Mouse (Mus musculus): ENCODE results near the gene Svbp. TPM values are rescaled to one million over a fixed set of nuclear protein-coding genes. Genes with fewer than 3 reads are reported as not detected.

Svbp gene
- polyA plus RNA-seq, 1 experiment from 2014 or later = 179 TPM

- Histone ChIP-seq H3K4me1 (ENCODE audit: control insufficient read depth, insufficient read depth, low read length) (peaks cover 15% of the 10 kb centered on the region), H3K27me3 (ENCODE audit: control insufficient read depth, insufficient read depth, low read length) (no peaks in the 10 kb centered on the region), H3K4me2 (peak overlapping the region; percentile 92), H3K9me3 (ENCODE audit: control insufficient read depth, low read length) (no peaks in the 10 kb centered on the region), H3K4me3 (ENCODE audit: low read depth, low read length) (peak overlapping the region; percentile 85), H3K9ac (ENCODE audit: low read length) (peak overlapping the region; percentile 71), H3K27ac (ENCODE audit: low read depth, low read length) (no peak overlapping the region; the same call in 1 of the 2 replicates), H3K36me3 (ENCODE audit: control insufficient read depth, insufficient read depth, low read length) (no peaks in the 10 kb centered on the region)
- ATAC-seq (ENCODE audit: low FRiP score) (peak; percentile 22), DNase-seq (ENCODE audit: low spot score, missing footprints) (peak; percentile 96)
- WGBS = under 1% methylated on average over 34 of the region's 36 CpGs
Measured at GRCm38 (mm10) chr4:119233256-119233901, 38.3 kb downstream of the Svbp start.

- Histone ChIP-seq H3K36me3 (ENCODE audit: control insufficient read depth, insufficient read depth, low read length) (no peaks in the 10 kb centered on the region), H3K9me3 (ENCODE audit: control insufficient read depth, low read length) (no peaks in the 10 kb centered on the region), H3K4me2 (peak overlapping the region; percentile 92), H3K9ac (ENCODE audit: low read length) (no peak overlapping the region), H3K27me3 (ENCODE audit: control insufficient read depth, insufficient read depth, low read length) (no peaks in the 10 kb centered on the region), H3K27ac (ENCODE audit: low read depth, low read length) (no peak overlapping the region), H3K4me1 (ENCODE audit: control insufficient read depth, insufficient read depth, low read length) (peaks cover 15% of the 10 kb centered on the region), H3K4me3 (ENCODE audit: low read depth, low read length) (peak overlapping the region; percentile 7; the same call in 1 of the 2 replicates)
- ATAC-seq (ENCODE audit: low FRiP score) (no peak), DNase-seq (ENCODE audit: low spot score, missing footprints) (no peak)
- 82% methylated on average over 3 of the region's 3 CpGs for WGBS
Measured at GRCm38 (mm10) chr4:119234348-119234747, 39.2 kb downstream of the Svbp start.

- no peak for ATAC-seq (ENCODE audit: low FRiP score)
- H3K27ac ChIP-seq (ENCODE audit: low read depth, low read length) = no peak overlapping the region
- H3K4me2 ChIP-seq = no peak overlapping the region
- no peak overlapping the region for H3K4me3 ChIP-seq (ENCODE audit: low read depth, low read length)
- no peak for DNase-seq (ENCODE audit: low spot score, missing footprints)
- no peaks in the 10 kb centered on the region for H3K9me3 ChIP-seq (ENCODE audit: control insufficient read depth, low read length)
- no peaks in the 10 kb centered on the region for H3K36me3 ChIP-seq (ENCODE audit: control insufficient read depth, insufficient read depth, low read length)
- no peak overlapping the region for H3K9ac ChIP-seq (ENCODE audit: low read length)
- H3K27me3 ChIP-seq (ENCODE audit: control insufficient read depth, insufficient read depth, low read length) = no peaks in the 10 kb centered on the region
- H3K4me1 ChIP-seq (ENCODE audit: control insufficient read depth, insufficient read depth, low read length) = peaks cover 5% of the 10 kb centered on the region
- WGBS = 72% methylated on average over 3 of the region's 3 CpGs
Measured at GRCm38 (mm10) chr4:119238661-119239060, 43.6 kb downstream of the Svbp start.

GRCm38 (mm10) chr4:119239181-119239682 is 44.1 kb downstream of the Svbp start:
- no peaks in the 10 kb centered on the region for H3K27me3 ChIP-seq (ENCODE audit: control insufficient read depth, insufficient read depth, low read length)
- H3K36me3 ChIP-seq (ENCODE audit: control insufficient read depth, insufficient read depth, low read length) = 0 out of 2 replicates have a peak, but pooled peaks cover 2% of the 10 kb centered on the region
- no peak overlapping the region for H3K4me3 ChIP-seq (ENCODE audit: low read depth, low read length)
- ATAC-seq (ENCODE audit: low FRiP score) (peak; percentile 81), DNase-seq (ENCODE audit: low spot score, missing footprints) (peak; percentile 95)
- 0 out of 2 replicates have a peak, but pooled peaks cover 2% of the 10 kb centered on the region for H3K4me1 ChIP-seq (ENCODE audit: control insufficient read depth, insufficient read depth, low read length)
- no peak overlapping the region; the same call in 1 of the 2 replicates for H3K27ac ChIP-seq (ENCODE audit: low read depth, low read length)
- peak overlapping the region; percentile 39; the same call in 1 of the 2 replicates for H3K9ac ChIP-seq (ENCODE audit: low read length)
- H3K4me2 ChIP-seq = 0 out of 2 replicates have a peak overlapping the region, but pooled peaks have one; percentile 2
- H3K9me3 ChIP-seq (ENCODE audit: control insufficient read depth, low read length) = no peaks in the 10 kb centered on the region
- 47% methylated on average over 12 of the region's 12 CpGs for WGBS

GRCm38 (mm10) chr4:119241664-119242063 is 46.6 kb downstream of the Svbp start:
- WGBS = 89% methylated on average over 14 of the region's 14 CpGs
- no peak for ATAC-seq (ENCODE audit: low FRiP score)
- DNase-seq (ENCODE audit: low spot score, missing footprints) = no peak
- Histone ChIP-seq H3K9ac (ENCODE audit: low read length) (no peak overlapping the region), H3K4me1 (ENCODE audit: control insufficient read depth, insufficient read depth, low read length) (no peaks in the 10 kb centered on the region), H3K4me2 (no peak overlapping the region), H3K9me3 (ENCODE audit: control insufficient read depth, low read length) (no peaks in the 10 kb centered on the region), H3K27ac (ENCODE audit: low read depth, low read length) (no peak overlapping the region), H3K36me3 (ENCODE audit: control insufficient read depth, insufficient read depth, low read length) (0 out of 2 replicates have a peak, but pooled peaks cover 2% of the 10 kb centered on the region), H3K27me3 (ENCODE audit: control insufficient read depth, insufficient read depth, low read length) (no peaks in the 10 kb centered on the region), H3K4me3 (ENCODE audit: low read depth, low read length) (no peak overlapping the region)

GRCm38 (mm10) chr4:119242571-119242970 is 47.5 kb downstream of the Svbp start:
- 93% methylated on average over 12 of the region's 12 CpGs for whole genome bisulfite sequencing
- DNase-seq (ENCODE audit: low spot score, missing footprints) (no peak), ATAC-seq (ENCODE audit: low FRiP score) (no peak)
- Histone ChIP-seq H3K4me1 (ENCODE audit: control insufficient read depth, insufficient read depth, low read length) (peaks cover 2% of the 10 kb centered on the region; the same call in 1 of the 2 replicates), H3K36me3 (ENCODE audit: control insufficient read depth, insufficient read depth, low read length) (0 out of 2 replicates have a peak, but pooled peaks cover 2% of the 10 kb centered on the region), H3K27ac (ENCODE audit: low read depth, low read length) (no peak overlapping the region), H3K4me2 (no peak overlapping the region), H3K27me3 (ENCODE audit: control insufficient read depth, insufficient read depth, low read length) (no peaks in the 10 kb centered on the region), H3K9me3 (ENCODE audit: control insufficient read depth, low read length) (no peaks in the 10 kb centered on the region), H3K4me3 (ENCODE audit: low read depth, low read length) (no peak overlapping the region), H3K9ac (ENCODE audit: low read length) (no peak overlapping the region)

- Histone ChIP-seq H3K4me1 (ENCODE audit: control insufficient read depth, insufficient read depth, low read length) (peaks cover 5% of the 10 kb centered on the region), H3K4me2 (no peak overlapping the region), H3K27ac (ENCODE audit: low read depth, low read length) (no peak overlapping the region), H3K4me3 (ENCODE audit: low read depth, low read length) (no peak overlapping the region), H3K9me3 (ENCODE audit: control insufficient read depth, low read length) (no peaks in the 10 kb centered on the region), H3K9ac (ENCODE audit: low read length) (no peak overlapping the region), H3K36me3 (ENCODE audit: control insufficient read depth, insufficient read depth, low read length) (0 out of 2 replicates have a peak, but pooled peaks cover 2% of the 10 kb centered on the region), H3K27me3 (ENCODE audit: control insufficient read depth, insufficient read depth, low read length) (no peaks in the 10 kb centered on the region)
- ATAC-seq (ENCODE audit: low FRiP score) (no peak), DNase-seq (ENCODE audit: low spot score, missing footprints) (no peak)
- WGBS = 84% methylated on average over 22 of the region's 22 CpGs
Measured at GRCm38 (mm10) chr4:119244468-119245240, 49.5 kb downstream of the Svbp start.

- Histone ChIP-seq H3K4me2 (no peak overlapping the region), H3K36me3 (ENCODE audit: control insufficient read depth, insufficient read depth, low read length) (0 out of 2 replicates have a peak, but pooled peaks cover 2% of the 10 kb centered on the region), H3K4me1 (ENCODE audit: control insufficient read depth, insufficient read depth, low read length) (peaks cover 5% of the 10 kb centered on the region), H3K9me3 (ENCODE audit: control insufficient read depth, low read length) (no peaks in the 10 kb centered on the region), H3K4me3 (ENCODE audit: low read depth, low read length) (no peak overlapping the region), H3K27ac (ENCODE audit: low read depth, low read length) (no peak overlapping the region), H3K27me3 (ENCODE audit: control insufficient read depth, insufficient read depth, low read length) (no peaks in the 10 kb centered on the region), H3K9ac (ENCODE audit: low read length) (no peak overlapping the region)
- DNase-seq (ENCODE audit: low spot score, missing footprints) = no peak
- no peak for ATAC-seq (ENCODE audit: low FRiP score)
- 83% methylated on average over 7 of the region's 7 CpGs for WGBS
Measured at GRCm38 (mm10) chr4:119245556-119245955, 50.5 kb downstream of the Svbp start.

GRCm38 (mm10) chr4:119245961-119246360 is 50.9 kb downstream of the Svbp start:
- 70% methylated on average over 9 of the region's 9 CpGs for WGBS
- H3K4me1 ChIP-seq (ENCODE audit: control insufficient read depth, insufficient read depth, low read length) = peaks cover 5% of the 10 kb centered on the region
- no peak for DNase-seq (ENCODE audit: low spot score, missing footprints)
- H3K4me3 ChIP-seq (ENCODE audit: low read depth, low read length) = no peak overlapping the region
- no peaks in the 10 kb centered on the region for H3K9me3 ChIP-seq (ENCODE audit: control insufficient read depth, low read length)
- no peak overlapping the region for H3K4me2 ChIP-seq
- 0 out of 2 replicates have a peak, but pooled peaks cover 2% of the 10 kb centered on the region for H3K36me3 ChIP-seq (ENCODE audit: control insufficient read depth, insufficient read depth, low read length)
- H3K27ac ChIP-seq (ENCODE audit: low read depth, low read length) = no peak overlapping the region
- no peak overlapping the region for H3K9ac ChIP-seq (ENCODE audit: low read length)
- ATAC-seq (ENCODE audit: low FRiP score) = no peak
- H3K27me3 ChIP-seq (ENCODE audit: control insufficient read depth, insufficient read depth, low read length) = no peaks in the 10 kb centered on the region
